Mouse (Mus musculus) heart, postnatal 36 days (tissue): ENCODE measurements around the gene Cux1. TPM values are rescaled to one million over a fixed set of nuclear protein-coding genes. Genes with fewer than 3 reads are reported as not detected.
"Not testable (repeated sequence)": the region's sequence is repeated elsewhere in the genome, so short reads cannot be mapped to it uniquely, and the experiment has no call there.

Experiments used
- DNase-seq, 2 experiments: peaks; one replicate each; pipeline ENCODE4 v3.0.0; 2021 to 2022
- intact Hi-C: fragments of 180-260 bp; cut with DNase I; formaldehyde crosslinking; loops from one replicate; pipeline ENCODE4 v1.15.1; 2025
- microRNA-seq, 2 experiments: library from miRNA; unstranded; fragments of <30 nt; microRNA quantifications; one replicate each; pipeline ENCODE4 v1.2.0; 2021; ENCODE audit warnings: borderline number of aligned reads in 2 of 2
- total RNA-seq, 2 experiments: library from RNA; stranded (reverse); gene quantifications; 2 replicates each; pipeline ENCODE4 v1.2.3; 2021

The Cux1 gene
- total RNA-seq, 2 experiments from 2014 or later, result 93.1 to 99.6 TPM

GRCm38 (mm10) chr5:136226246-136226876, 340.9 kb downstream of the Cux1 start:
- intact Hi-C loops, result no loop called here

GRCm38 (mm10) chr5:136218585-136218984, 348.7 kb downstream of the Cux1 start:
- DNase-seq, result no peak
- intact Hi-C loops, result no loop called here

More at GRCm38 (mm10) chr5:136226246-136226876, 340.9 kb downstream of the Cux1 start:
- DNase-seq, result no peak

DNA sequence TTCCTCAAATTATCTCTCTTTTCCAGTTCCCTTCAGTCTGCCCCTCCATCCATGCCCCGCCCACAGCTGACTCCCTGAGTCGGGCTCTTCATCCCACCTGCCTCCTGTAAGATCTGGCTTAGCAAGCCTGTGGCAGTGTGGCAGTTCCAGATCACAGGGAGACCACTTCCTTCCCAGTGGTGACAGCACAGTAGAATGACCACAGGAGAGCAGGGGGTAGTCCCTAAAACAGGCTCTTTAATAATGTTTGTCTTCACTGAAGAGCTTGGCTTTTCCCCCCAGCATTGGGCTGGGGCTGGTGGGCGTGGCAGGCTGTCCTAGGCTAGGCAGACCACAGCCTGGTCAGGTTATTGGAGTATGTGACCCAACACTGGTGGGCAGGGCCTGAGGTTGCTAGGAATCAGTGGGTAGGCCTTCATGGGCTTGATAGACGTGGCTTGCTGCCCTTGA, 349.3 kb downstream of the Cux1 start:
- no peak for DNase-seq
- intact Hi-C loops, result no loop called here

- no peak for DNase-seq
- intact Hi-C loops, result no loop called here
These were observed 350.2 kb downstream of the Cux1 start for GRCm38 (mm10) chr5:136217004-136217665.

DNA sequence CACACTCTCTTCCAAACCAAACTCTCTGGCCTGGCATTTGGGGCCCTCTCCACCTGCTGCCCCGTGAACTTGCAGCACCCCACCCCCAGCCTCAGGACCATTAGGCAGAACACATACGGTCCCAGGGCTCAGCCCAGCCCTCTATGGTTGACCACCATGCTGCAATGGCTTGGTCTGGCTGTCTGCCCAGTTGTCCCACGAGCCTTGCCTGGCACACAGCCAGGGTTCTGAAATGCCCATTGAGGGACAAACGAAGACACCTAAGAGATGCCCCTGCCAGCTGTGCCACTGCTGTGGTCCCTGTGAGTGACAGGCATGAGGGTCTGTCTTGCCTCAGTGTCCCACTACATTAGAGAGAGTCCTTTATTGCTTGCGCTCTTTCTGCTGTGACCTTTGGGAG, 351.3 kb downstream of the Cux1 start:
- no peak for DNase-seq
- intact Hi-C loops, result no loop called here

- intact Hi-C loops, result no loop called here
- no peak for DNase-seq
These were observed 352.1 kb downstream of the Cux1 start for GRCm38 (mm10) chr5:136215211-136215610.

DNA sequence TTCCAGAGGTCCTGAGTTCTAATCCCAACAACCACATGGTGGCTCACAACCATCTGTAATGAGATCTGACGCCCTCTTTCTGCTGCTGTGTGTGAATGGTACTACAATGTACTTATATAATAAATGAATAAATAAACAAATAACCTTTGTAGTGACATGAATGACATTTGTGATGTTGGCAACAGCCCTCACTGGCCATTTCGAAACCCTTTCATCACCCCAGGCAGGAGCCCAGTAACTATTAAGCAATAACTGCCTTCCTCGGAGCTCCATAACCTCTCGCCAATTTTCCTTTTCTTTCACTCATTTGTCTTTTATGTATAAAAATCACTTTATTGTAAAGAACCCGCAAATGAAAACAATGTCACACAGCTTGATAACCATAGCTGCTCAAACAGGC, 353.6 kb downstream of the Cux1 start:
- DNase-seq, result no peak
- intact Hi-C loops, result no loop called here

DNA sequence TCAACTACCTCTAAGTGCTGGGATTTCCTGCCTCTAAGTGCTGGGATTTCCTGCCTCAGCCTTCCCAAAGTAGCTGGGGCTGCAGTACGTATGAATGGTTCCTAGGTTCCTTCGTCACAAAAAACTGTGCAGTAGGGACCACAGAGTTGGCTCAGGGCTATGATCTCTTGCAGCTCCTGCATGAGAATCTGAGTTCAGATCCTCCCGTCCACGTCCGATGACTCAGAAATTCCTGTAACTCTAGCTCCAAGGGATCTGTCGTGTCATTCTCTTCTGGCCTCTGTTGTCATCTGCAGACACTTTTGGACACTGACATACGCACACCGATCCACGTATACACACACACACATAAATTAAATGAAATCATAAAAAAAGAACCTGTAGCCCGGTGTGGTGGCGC, 354.6 kb downstream of the Cux1 start:
- intact Hi-C loops, result no loop called here

GRCm38 (mm10) chr5:136211341-136212102, 355.8 kb downstream of the Cux1 start:
- intact Hi-C loops, DNase-seq: not testable (repeated sequence)

More for the DNA sequence above, 354.6 kb downstream of the Cux1 start:
- DNase-seq, result no peak

GRCm38 (mm10) chr5:136210549-136210948, 356.7 kb downstream of the Cux1 start:
- intact Hi-C loops, result no loop called here
- no peak for DNase-seq

DNA sequence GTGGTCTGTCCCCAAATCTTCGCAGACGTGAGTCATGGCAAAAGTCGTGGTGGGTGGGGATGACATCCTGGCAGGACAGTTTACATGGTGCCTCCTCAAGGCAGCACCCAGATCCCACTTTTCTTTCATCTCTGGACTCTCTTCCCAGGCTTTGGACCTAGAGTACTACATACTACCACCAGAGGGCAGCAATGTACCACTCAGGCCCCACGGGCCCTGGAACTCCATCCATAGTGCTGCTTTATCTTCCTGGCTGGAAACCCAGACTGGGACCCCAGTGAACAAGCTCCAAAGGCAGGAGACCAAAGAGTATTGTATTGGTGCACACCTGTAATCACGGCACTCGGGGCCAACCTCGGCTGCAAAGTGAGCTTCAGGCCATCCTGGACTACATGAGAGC, 365.5 kb downstream of the Cux1 start:
- peak; percentile 66 to 73 for DNase-seq
- intact Hi-C loops, result loop anchor here (1.0 to 5.0 kb wide), 4 partner anchors 51 to 555 kb away; no protein-coding TSS in a partner anchor

DNA sequence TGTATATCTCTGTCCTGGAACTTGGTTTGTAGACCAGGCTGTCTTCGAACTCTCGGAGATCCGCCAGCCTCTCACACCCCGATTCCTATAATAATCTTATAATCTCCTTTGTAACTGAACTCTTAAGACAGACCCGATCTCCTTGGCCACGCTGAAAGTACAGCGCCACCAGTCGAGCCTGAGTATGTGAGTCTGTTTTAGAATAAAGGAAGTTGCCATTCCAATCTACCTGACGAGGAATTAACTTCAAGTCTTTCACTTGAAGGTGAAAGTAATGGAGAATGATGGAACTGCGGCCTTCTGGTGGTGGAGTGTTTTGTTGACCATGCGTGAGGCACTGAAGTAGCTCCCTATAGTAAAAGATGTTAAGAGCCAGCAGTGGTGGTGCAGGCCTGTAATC, 367.8 kb downstream of the Cux1 start:
- intact Hi-C loops, result loop anchor here (5.0 kb wide), 1 partner anchor 368 kb away; the partner anchor contains the start of gene Cux1
- peak; percentile 7 to 10 for DNase-seq

GRCm38 (mm10) chr5:136198474-136199391, 368.6 kb downstream of the Cux1 start, which contains the start of gene Prkrip1:
Gene Prkrip1 (minus strand): TSS chr5:136198963.
- intact Hi-C loops, result loop anchor here (5.0 kb wide), 1 partner anchor 369 kb away; the partner anchor contains the start of gene Cux1

More at GRCm38 (mm10) chr5:136198474-136199391, 368.6 kb downstream of the Cux1 start, which contains the start of gene Prkrip1:
- DNase-seq, result peak; percentile 92

Small RNA genes lying within 50 kb of the gene (microRNA-seq; reads per million reads assigned to microRNA genes)
- 0 reads per million in 2 experiments for gene Mir721

Other genes with a start within 250 kb of the Cux1 start
- gene Myl10, start 125.7 kb upstream of the Cux1 start, total RNA-seq, result not detected